Mouse (Mus musculus) right cerebral cortex, postnatal 36 days (tissue): Measurements from ENCODE around the gene Fmo6.
A peak's percentile ranks its signal among the peaks of the same experiment; 100 is the strongest.

ENCODE experiments used
- DNase-seq, 2 experiments: peaks; one replicate each; pipeline ENCODE4 v3.0.0; 2022; ENCODE audit warnings: low spot score in 2 of 2, mixed read lengths in 1 of 2

Fmo6 gene

DNA sequence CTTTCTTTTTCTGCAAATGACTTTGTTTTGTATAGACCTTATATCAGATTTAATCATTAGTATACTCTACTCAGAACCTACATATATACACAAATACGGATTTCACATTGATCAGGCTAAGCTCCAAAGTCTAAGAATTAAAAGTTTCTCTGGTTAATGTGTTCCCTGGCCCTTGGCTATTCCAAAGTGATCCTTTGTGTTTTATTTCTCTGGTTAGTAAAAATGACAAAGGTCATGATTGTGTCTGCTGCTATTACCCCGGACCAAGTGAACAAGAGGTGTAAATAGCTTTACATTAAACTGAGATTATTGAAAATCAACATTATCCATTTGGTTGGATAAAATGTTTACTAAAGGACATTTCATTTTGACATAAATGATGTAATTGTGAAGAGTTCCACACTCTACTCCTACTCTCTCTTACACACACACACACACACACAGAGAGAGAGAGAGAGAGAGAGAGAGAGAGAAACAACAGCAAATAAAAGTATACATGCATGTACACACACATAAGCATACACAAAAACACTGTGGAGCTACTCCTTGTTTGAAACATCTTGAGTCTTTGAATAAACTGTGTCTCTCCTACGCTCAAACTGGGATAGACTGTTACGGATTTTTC, 22.3 kb downstream of the Fmo6 start:
- no peak for DNase-seq

DNA sequence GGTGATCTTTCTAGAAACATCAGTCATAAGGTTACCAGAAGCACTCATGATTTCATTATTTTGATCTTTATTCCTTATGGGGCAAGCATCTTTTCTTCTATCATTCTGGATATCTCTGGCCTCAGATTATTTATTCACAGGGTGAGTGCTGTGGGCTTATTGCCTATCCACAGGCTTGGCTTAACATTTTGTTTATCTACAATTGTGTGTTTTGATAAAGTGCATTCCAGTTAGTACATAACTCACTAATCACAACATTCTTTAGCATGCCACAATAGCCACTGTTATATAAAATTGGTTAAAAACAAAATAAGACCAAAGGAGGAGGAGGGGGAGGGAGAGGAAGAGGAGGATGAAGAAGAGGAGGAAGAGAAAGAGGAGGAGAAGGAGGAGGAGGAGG, 25.2 kb downstream of the Fmo6 start:
- DNase-seq: no peak

DNA sequence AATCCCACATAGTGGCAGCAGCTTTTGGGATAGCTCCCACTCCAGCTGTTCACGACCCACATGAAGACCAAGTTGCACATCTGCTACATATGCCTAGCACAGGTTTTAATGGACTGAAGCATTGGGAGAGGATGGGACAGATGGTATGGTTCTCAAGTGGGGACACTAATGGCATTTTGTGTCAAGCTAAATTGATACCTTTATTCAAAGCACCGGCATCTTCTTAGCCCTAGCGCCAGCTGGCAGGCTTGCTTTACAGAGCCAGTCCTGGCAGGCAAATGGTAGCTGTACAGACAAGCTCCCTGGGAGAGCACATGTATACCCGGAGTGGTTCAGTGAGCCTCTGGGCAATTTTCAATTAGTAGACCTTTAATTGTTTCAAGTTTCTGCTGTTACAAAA, 35.4 kb downstream of the Fmo6 start:
- DNase-seq: no peak

DNA sequence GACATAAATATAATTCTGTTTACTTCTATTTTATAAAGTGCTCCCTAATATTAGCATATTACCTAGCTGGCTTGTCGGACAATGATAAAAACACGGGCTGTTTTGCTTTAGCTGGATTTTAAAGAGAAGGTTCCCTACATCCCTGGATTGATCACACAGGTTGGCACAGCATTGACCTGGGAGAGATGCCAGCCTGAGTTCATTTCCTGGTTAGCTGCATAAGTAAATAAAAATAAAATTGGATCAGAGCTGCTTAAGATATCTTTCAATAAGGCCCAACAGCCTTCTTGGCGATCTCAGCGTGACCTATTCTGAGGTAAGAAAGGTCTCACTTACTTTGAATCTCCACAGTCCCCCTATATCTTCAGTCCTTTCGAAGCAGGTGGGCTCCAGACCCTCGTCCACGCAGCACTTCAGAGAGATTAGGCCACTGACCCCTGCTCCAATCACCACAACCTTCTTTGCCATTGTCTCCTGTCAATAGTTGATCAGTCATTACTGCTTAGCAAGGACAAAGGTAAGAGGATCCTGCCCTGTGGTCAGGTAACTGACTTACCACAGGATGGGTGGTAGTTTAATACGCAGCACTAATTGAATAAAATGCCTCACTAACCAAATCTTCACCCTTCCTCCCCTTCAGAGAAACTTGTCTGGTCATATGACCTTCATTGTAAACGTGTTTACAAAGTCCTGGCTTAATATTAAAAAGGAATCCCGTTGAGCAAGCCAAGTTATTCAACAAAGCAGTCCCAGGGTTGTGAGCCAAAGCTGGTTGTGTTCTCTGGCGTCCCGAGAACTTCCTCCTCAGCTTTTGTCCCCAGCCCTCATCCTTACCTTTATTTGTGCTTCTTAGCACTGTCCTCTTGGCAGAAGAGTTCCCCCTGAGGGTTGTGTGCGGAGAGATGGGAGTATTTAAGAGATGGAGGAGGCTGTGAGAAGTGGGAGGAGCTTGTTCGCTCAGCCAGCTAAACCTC, 39.2 kb downstream of the Fmo6 start, which contains the start of gene Fmo2:
Gene Fmo2, minus strand, starts transcription at position 889 of the 974 bp plus-strand sequence.
- DNase-seq: no peak

DNA sequence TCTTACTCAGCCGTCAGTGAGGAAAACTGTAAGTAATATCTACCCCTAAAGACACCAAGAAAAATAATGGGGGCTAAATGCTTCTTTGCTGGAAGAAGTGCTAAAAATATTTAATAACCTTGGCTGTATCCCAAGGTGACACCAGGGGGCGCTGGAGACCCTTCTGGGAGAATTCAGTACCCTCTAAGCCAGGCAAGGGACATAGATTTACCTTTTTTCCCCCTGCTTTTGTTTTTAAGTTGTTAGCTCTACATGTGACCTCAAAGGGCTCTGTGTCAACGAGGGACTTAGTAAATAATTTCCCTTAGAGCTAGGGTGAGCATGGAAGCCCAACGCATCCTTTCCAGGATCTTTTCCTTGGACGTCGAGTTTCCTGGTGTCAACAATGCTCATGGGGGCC, 41.4 kb downstream of the Fmo6 start:
- DNase-seq: peak in 1 of 2 experiments; percentile 9

DNA sequence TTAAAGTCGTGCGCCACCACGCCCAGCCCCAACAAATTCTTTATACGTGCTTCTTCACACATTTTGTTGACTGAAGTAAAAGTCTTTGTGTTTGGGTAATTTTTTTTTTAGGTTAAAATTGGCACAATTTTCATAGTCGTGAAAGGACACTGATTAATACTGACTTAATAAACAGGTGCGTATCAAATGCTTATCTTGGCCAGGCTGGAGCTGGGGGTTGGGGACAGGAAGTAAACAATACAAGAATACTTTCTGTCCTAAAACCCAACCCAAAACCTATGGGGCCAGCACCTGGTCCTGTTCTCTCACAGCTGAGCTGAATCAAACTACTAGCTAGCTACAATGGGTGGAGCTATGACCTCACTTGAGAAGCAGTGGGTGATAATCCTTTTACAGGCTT, 44.3 kb downstream of the Fmo6 start:
- DNase-seq: no peak

DNA sequence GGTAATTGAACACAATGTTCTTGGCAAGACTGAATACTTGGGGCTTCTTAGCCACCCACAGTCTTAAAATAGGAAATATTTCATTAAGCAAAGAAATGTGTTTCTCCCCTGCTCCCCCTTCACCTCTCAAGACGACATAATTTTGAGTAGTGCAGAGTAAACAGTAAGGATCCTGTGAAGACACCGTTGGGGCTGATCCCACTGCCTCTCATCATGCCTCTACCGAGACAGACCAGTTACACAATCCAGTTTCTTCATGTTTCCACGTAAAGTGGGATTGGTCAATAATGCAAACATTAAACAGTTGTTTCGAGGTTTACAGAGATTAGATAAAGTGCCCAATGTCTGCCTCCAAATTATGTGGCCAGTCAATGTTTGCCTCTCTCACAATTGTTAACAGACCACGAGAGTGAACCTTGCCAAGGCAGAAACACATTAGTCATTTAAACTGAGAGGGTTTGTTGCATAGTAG, 45.3 kb downstream of the Fmo6 start:
- no peak for DNase-seq

DNA sequence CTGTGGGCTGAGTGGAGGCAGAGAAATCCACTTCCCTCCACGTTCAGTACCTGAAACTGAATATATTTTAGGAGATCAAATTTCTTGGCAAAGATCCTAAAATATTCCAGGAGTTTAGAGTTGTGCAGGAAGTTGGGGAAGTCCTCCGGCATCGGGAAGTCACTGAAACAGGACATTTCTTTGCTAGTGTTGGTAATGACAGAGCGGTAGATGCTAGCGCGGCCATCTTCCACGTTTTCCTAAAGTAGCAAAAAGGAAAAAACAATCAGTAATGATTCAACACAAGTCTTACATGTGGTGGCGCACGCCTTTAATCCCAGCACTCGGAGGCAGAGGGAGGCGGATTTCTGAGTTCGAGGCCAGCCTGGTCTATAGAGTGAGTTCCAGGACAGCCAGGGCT, 48.7 kb downstream of the Fmo6 start:
- no peak for DNase-seq

DNA sequence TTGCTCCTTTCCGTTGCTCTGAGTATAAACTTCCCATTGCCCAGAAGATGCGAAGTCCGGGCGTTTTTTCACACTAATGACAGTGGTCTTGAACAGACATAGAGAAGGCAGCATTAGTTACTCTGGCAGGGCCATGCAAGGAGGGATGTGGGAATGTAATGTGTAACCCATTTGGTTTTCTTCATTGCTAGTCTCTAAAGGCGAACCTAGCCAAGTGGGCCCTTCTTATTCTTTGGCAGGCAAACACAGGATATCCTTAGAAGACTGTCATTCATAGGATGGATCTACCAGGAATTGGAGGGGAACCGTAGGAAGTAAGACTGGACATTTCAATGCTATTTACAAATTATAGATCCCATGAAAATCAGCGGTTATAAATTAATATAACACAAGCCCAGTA, 49.7 kb downstream of the Fmo6 start:
- no peak for DNase-seq

DNA sequence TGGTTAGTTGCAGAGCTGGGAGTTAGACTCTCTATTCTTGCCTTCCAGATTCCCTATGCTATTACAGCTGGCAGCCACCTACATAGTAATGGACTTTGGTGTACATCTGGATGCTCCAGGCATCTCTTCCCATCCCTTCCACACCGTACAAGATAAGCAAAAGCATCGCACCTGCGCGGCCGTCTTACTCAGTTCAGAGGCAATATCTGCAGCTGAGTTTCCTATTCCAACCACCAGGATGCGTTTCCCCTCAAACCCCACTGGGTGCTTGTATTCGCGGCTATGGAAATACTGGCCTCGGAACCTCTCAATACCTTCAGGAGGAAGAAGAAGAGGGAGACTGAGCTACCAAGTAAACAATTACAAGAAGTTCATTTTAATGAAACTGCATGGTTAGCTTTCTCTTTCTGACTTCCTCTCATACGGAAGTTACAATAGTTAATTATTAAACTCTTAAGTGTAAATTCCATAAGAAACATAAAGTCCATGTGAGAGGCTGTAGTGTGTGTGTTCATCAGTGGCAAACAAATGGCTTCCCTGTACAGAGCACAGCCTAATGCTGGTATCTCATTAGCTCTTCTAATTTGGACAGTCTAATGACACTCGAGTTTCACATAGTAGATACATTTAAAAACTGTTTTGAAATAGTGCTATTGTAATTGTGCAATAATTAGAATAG, 51.0 kb downstream of the Fmo6 start:
- no peak for DNase-seq

DNA sequence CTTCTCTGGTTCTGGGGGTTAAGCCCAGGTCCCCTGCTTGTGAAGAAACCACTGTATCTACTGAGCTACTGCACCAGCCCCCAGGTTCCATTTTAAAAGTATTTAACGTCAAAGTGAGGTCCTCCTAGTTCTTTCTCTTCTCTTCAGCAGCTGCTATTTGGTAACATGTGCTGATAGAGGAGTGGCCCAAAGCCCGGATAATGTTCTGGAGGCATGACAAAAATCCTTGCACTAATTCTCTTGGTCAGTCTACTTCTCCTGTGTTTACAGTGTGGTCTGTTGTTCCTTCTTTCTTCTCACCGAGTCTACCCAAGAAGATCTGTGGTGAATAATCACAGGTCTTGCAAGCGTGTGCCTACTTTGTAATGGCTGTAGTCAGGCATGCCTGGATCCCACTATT, 54.6 kb downstream of the Fmo6 start:
- DNase-seq: no peak

DNA sequence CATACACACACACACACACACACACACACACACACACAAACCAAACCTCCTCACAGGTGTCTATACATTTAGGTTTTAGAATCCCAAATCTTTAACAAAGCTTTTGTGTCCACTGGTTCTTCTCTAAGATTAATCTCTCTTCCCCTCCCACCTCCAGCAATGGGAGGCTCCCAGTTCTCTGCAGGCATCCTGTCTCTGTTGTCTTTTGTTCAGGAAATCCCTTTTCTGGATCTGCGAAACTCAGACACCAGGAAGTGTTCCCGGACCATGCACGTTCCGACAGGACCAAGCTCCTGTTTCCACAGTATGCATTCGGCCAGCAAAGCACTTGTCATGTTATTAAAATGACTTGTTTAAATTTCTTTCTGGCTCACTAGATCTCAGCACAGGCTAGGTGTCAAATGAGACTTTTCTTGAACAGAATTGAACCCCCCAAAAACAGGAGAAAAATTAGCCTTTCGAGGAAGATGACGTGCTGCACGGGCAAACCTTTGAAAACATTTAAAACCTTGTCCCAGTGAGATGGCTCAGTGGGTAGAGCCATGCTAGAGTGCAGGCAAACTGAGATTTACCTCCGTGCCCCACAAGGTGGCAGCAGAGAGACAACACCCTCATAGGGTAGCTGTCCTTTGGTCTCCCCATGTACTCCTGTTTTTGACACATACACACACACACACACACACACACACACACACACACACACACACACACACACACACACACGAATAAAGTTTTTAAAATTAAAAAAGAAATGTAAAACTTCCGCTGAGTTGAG, 57.5 kb downstream of the Fmo6 start:
- DNase-seq: peak in 1 of 2 experiments; percentile 18

DNA sequence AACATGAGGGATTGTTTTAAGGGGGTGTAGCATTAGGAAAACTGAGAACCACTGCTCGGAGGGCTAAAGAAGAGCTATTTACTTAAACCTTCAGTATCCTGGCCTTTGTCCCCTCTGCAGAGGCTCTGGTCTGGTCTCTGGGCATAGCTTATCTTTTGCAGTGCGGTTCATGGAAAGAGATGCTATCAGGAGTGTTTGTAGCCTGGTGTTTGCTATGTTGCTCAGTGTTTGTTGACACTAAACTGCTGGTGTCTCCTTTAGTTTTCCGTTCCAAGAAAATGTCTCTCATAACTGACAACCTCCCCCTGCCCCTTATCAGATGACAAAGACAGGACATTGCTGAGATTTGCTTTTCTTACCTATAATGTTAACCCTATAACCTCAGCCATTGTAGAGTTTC, 62.2 kb downstream of the Fmo6 start:
- no peak for DNase-seq

DNA sequence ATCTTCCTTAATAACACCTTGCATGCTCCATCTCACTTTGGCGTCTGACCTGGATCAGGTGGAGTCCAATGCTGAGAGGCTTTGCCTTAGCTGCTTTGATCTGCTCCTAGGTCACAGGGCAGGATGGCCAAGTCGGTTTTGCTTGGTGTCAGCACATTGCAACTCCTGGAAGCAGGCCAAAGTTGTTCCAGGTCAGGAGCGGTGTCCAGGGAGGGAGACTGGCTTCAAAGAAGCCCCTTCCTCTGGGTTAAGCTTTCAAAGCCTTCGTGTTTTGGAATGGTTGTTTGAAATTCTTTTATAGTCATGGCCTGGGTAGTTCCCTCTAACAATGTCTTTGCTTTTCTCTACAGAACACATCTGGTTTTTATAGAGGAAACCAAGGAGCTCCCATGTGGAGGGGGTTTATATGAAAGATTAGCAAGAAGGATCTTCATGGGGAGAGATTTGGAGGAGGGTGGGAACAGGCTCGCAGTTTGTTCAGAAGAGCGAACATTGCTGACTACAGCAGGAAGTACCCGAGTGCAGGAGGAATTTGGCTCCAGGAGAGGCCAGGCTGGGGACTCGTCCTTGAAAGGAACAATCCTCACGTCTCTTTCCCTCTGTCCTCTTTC, 65.5 kb downstream of the Fmo6 start:
- DNase-seq: no peak

DNA sequence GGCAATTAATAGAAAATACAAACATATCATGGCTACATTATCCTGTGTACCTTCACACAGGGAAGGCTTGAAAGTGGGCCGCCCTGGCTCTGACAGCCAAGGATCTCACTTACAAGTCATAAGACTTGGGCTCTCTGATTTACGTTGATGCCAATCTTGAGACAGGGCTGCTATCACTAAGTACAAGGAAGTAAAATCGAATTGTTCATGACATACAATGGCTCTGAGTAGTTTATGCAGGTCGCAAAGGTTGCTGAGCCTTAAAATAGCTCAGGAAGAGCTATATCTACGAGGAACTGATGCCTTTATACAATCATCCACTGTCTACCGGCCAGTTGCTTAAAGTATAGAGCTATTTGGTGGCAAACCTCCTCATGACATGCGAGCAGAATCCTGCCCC, 66.3 kb downstream of the Fmo6 start:
- DNase-seq: no peak

DNA sequence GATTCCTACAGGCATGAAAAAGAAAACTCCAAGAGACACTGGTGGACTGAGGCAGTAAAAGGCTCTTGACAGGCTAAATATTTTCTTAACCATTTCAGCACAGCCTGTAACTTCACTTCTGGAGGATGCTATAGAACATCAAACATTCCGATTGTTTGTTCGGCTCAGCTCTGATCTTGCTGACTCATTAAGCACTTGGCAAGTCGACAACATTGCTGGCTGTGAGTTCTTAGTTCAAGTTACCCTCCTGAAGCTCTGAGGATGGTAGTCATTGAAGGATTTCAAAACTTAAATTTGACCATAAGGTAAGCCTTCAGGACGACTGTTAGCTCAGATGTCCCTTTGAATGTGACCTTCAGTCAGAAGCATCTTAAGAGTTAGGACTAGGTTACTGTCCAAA, 69.9 kb downstream of the Fmo6 start:
- DNase-seq: no peak
